Mouse (Mus musculus) MEL (cell line): ENCODE data around the gene Zscan10. TPM values are rescaled to one million over a fixed set of nuclear protein-coding genes. Genes with fewer than 3 reads are reported as not detected.
A peak's percentile ranks its signal among the peaks of the same experiment; 100 is the strongest.

Experiments used
- DNase-seq: peaks from one replicate; pipeline ENCODE4 v3.0.0; 2011; ENCODE audit warnings: low read depth, low spot score
- H3K27ac ChIP-seq: 2 replicates; pipeline ENCODE4 v1.5.1; 2012; ENCODE audit warnings: low read depth, mild to moderate bottlenecking, control low read depth, low read length, moderate library complexity; ENCODE audit not compliant: control insufficient read depth
- H3K27me3 ChIP-seq, 2 experiments: fragments of 150-350 bp in 1 of 2; sonication (generic) in 1 of 2; 2 replicates each; pipeline ENCODE4 v1.6.1; 2012; ENCODE audit warnings: low read length in 2 of 2, mild to moderate bottlenecking in 2 of 2, improper control_type of control experiment in 1 of 2, moderate library complexity in 1 of 2; ENCODE audit not compliant: insufficient read depth in 2 of 2, control insufficient read depth in 1 of 2
- H3K36me3 ChIP-seq, 2 experiments: 2 replicates each; pipeline ENCODE4 v1.6.1; 2012 to 2014; ENCODE audit warnings: low read length in 2 of 2, improper control_type of control experiment in 1 of 2, inconsistent platforms in 1 of 2, mild to moderate bottlenecking in 1 of 2; ENCODE audit not compliant: insufficient read depth in 2 of 2, control insufficient read depth in 1 of 2
- H3K4me1 ChIP-seq, 2 experiments: fragments of 150-350 bp in 1 of 2; sonication (generic) in 1 of 2; 2 replicates each; pipeline ENCODE4 v1.6.1; 2012; ENCODE audit warnings: low read length in 2 of 2, improper control_type of control experiment in 1 of 2, mild to moderate bottlenecking in 1 of 2; ENCODE audit not compliant: insufficient read depth in 2 of 2, control insufficient read depth in 1 of 2
- H3K4me3 ChIP-seq, 2 experiments: fragments of 150-350 bp in 1 of 2; sonication (generic) in 1 of 2; 2 replicates each; pipeline ENCODE4 v1.5.1; 2012; ENCODE audit warnings: low read depth in 2 of 2, low read length in 2 of 2, mild to moderate bottlenecking in 2 of 2, moderate library complexity in 2 of 2, control low read depth in 1 of 2, improper control_type of control experiment in 1 of 2; ENCODE audit not compliant: control insufficient read depth in 1 of 2, insufficient read depth in 1 of 2
- H3K79me2 ChIP-seq: 2 replicates; pipeline ENCODE4 v1.6.1; 2012; ENCODE audit warnings: mild to moderate bottlenecking, low read length, moderate library complexity; ENCODE audit not compliant: control insufficient read depth, poor library complexity, insufficient read depth
- H3K9ac ChIP-seq: 2 replicates; pipeline ENCODE4 v1.6.1; 2012; ENCODE audit warnings: low read depth, mild to moderate bottlenecking, control low read depth, low read length, moderate library complexity; ENCODE audit not compliant: control insufficient read depth, poor library complexity, severe bottlenecking
- H3K9me3 ChIP-seq: fragments of 150-350 bp; sonication (generic); replicated peaks from 2 replicates; pipeline ENCODE4 v1.6.1; 2012; ENCODE audit warnings: mild to moderate bottlenecking, low read length, improper control_type of control experiment, moderate library complexity; ENCODE audit not compliant: insufficient read depth
- BHLHE40 ChIP-seq: IDR thresholded peaks from 2 replicates; pipeline ENCODE4 v1.6.1; 2012; ENCODE audit warnings: low read depth, mild to moderate bottlenecking, inconsistent platforms, low read length, improper control_type of control experiment, borderline replicate concordance
- CHD2 ChIP-seq: IDR thresholded peaks from 2 replicates; pipeline ENCODE4 v1.6.1; 2011; ENCODE audit warnings: low read length, improper control_type of control experiment
- CTCF ChIP-seq, 3 experiments: IDR thresholded peaks in 2 of 3; conservative IDR thresholded peaks in 1 of 3; 2 replicates each; pipeline ENCODE4 v1.5.1; 2011 to 2012; ENCODE audit warnings: low read length in 3 of 3, low read depth in 2 of 3, mild to moderate bottlenecking in 2 of 3, improper control_type of control experiment in 1 of 3, inconsistent platforms in 1 of 3, mixed read lengths in 1 of 3, moderate library complexity in 1 of 3; ENCODE audit not compliant: control insufficient read depth in 1 of 3, insufficient read depth in 1 of 3, poor library complexity in 1 of 3, severe bottlenecking in 1 of 3
- ELF1 ChIP-seq: IDR thresholded peaks from 2 replicates; pipeline ENCODE4 v1.6.1; 2014; ENCODE audit warnings: low read depth, mild to moderate bottlenecking, inconsistent platforms, low read length, improper control_type of control experiment, moderate library complexity
- EP300 ChIP-seq, 2 experiments: IDR thresholded peaks; 2 replicates each; pipeline ENCODE4 v1.6.1; 2011; ENCODE audit warnings: improper control_type of control experiment in 2 of 2, low read length in 2 of 2, low read depth in 1 of 2, mild to moderate bottlenecking in 1 of 2
- ETS1 ChIP-seq: IDR thresholded peaks from 2 replicates; pipeline ENCODE4 v1.6.1; 2012; ENCODE audit warnings: low read depth, mild to moderate bottlenecking, inconsistent platforms, low read length, improper control_type of control experiment, moderate library complexity
- GABPA ChIP-seq: IDR thresholded peaks from 2 replicates; pipeline ENCODE4 v1.6.1; 2012; ENCODE audit warnings: low read depth, mild to moderate bottlenecking, inconsistent platforms, low read length, improper control_type of control experiment, moderate library complexity
- HCFC1 ChIP-seq: IDR thresholded peaks from 2 replicates; pipeline ENCODE4 v1.6.1; 2012; ENCODE audit warnings: low read depth, mild to moderate bottlenecking, inconsistent platforms, low read length, improper control_type of control experiment, moderate library complexity
- JUND ChIP-seq: IDR thresholded peaks from 2 replicates; pipeline ENCODE4 v1.6.1; 2011; ENCODE audit warnings: low read depth, mild to moderate bottlenecking, improper control_type of control experiment, low read length
- MAX ChIP-seq: IDR thresholded peaks from 2 replicates; pipeline ENCODE4 v1.6.1; 2011; ENCODE audit warnings: low read length, improper control_type of control experiment
- MAZ ChIP-seq: IDR thresholded peaks from 2 replicates; pipeline ENCODE4 v1.6.1; 2012; ENCODE audit warnings: low read depth, mild to moderate bottlenecking, inconsistent platforms, low read length, improper control_type of control experiment
- MXI1 ChIP-seq: IDR thresholded peaks from 2 replicates; pipeline ENCODE4 v1.6.1; 2011; ENCODE audit warnings: mild to moderate bottlenecking, low read depth, low read length, improper control_type of control experiment
- MYB ChIP-seq: IDR thresholded peaks from 2 replicates; pipeline ENCODE4 v1.6.1; 2011; ENCODE audit warnings: mild to moderate bottlenecking, low read depth, low read length, improper control_type of control experiment
- NELFE ChIP-seq: IDR thresholded peaks from 2 replicates; pipeline ENCODE4 v1.6.1; 2011; ENCODE audit warnings: low read depth, low read length, improper control_type of control experiment
- NRF1 ChIP-seq: IDR thresholded peaks from 2 replicates; pipeline ENCODE4 v1.6.1; 2014; ENCODE audit warnings: low read depth, mild to moderate bottlenecking, inconsistent platforms, low read length, improper control_type of control experiment, moderate library complexity; ENCODE audit not compliant: poor library complexity, insufficient read depth, severe bottlenecking
- POLR2AphosphoS5 ChIP-seq: IDR thresholded peaks from 2 replicates; pipeline ENCODE4 v1.6.1; 2012; ENCODE audit warnings: low read depth, borderline replicate concordance, mild to moderate bottlenecking, inconsistent platforms, low read length, moderate library complexity, mixed read lengths
- RAD21 ChIP-seq: IDR thresholded peaks from 2 replicates; pipeline ENCODE4 v1.6.1; 2011; ENCODE audit warnings: mild to moderate bottlenecking, low read depth, low read length, improper control_type of control experiment
- RCOR1 ChIP-seq: IDR thresholded peaks from 2 replicates; pipeline ENCODE4 v1.6.1; 2012; ENCODE audit warnings: low read depth, mild to moderate bottlenecking, inconsistent platforms, low read length, improper control_type of control experiment
- SMC3 ChIP-seq: IDR thresholded peaks from 2 replicates; pipeline ENCODE4 v1.6.1; 2011; ENCODE audit warnings: low read depth, low read length, improper control_type of control experiment
- TAL1 ChIP-seq: IDR thresholded peaks from 2 replicates; pipeline ENCODE4 v1.6.1; 2012; ENCODE audit warnings: mild to moderate bottlenecking, inconsistent platforms, low read length, moderate library complexity, mixed read lengths
- UBTF ChIP-seq: IDR thresholded peaks from 2 replicates; pipeline ENCODE4 v1.6.1; 2012; ENCODE audit warnings: low read depth, mild to moderate bottlenecking, inconsistent platforms, low read length, improper control_type of control experiment, moderate library complexity, borderline replicate concordance; ENCODE audit not compliant: insufficient read depth
- ZC3H11A ChIP-seq: IDR thresholded peaks from 2 replicates; pipeline ENCODE4 v1.6.1; 2012; ENCODE audit warnings: low read depth, mild to moderate bottlenecking, inconsistent platforms, low read length, improper control_type of control experiment
- ZNF384 ChIP-seq: IDR thresholded peaks from 2 replicates; pipeline ENCODE4 v1.6.1; 2012; ENCODE audit warnings: low read depth, mild to moderate bottlenecking, inconsistent platforms, low read length, improper control_type of control experiment
- polyA plus RNA-seq, 2 experiments: library from polyadenylated mRNA; stranded (reverse) in 1 of 2; unstranded in 1 of 2; fragments of >175 nt in 1 of 2; fragments of >200 nt in 1 of 2; gene quantifications; 2 replicates each; pipeline versions ENCODE4 v1.2.1 to v1.2.4; 2012; ENCODE audit warnings: low replicate concordance in 2 of 2, low read depth in 1 of 2; ENCODE audit not compliant: insufficient read length in 2 of 2, insufficient read depth in 1 of 2, missing spikeins in 1 of 2
- total RNA-seq: library from RNA; depleted of rRNA; stranded (reverse); fragments of 300-350 nt; gene quantifications from 2 replicates; pipeline ENCODE4 v1.2.3, GENCODE M21; 2012

Gene Zscan10
- total and polyA plus RNA-seq, 3 experiments, result 0.08 TPM; not detected in 2

DNA sequence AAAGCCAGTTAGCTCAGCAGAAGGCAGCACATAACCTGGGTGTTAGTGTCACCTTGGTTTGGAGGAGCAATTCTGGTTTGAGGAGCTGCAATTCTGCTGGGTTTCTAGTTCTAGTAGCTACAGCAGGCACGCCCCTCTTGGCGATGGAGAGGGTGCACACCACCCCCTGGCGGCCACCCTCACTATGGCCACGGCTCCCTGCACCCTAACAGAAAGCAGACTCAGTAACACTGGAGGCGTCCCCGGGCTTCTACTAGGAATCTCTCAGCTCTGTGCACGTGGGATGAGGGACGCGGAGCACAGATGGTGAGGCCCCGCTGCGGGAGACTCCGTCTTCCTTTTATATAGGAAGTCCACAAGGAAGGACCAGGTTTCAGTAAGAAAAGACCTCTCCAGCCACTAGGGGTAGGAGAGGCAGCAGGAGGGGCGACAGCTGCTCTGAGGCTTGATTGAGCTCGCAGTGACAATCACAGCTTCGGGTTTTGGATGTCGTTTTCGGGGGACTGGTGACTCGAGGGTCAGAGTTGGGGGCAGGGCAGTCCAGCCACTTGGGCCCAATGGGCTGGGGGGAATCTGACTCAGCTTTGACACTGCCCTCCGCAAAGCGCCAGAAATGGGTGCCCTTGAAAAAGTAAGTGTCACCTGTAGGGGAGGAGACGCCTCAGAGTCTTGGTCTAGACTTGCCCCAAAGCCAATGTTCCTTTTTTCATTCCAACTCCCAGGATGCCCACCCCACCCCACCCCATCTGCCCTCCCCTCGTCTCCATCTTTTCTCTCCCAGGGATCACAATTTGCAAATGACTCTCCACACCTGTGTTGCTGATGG lies 29.8 kb downstream of the Zscan10 start:
- Histone ChIP-seq H3K27ac (no peak overlapping the region), H3K27me3 (peaks cover 0 to 7% of the 10 kb centered on the region in 2 experiments; a peak in 2 of 4 replicates), H3K4me1 (no peaks in the 10 kb centered on the region), H3K36me3 (no peaks in the 10 kb centered on the region), H3K79me2 (no peaks in the 10 kb centered on the region), H3K9ac (no peak overlapping the region), H3K4me3 (no peak overlapping the region), H3K9me3 (no peaks in the 10 kb centered on the region)
- TF ChIP-seq POLR2AphosphoS5, result no peak
- peak; percentile 53 for TF ChIP-seq ZC3H11A
- TF ChIP-seq CTCF (IDR thresholded peaks at IDR 0.05 in 2 of 3, conservative IDR thresholded peaks at IDR 0.05 in 1 of 3; ENCODE audit: control insufficient read depth in 1 of 3, insufficient read depth in 1 of 3, low read depth in 2 of 3, low read length in 3 of 3, poor library complexity in 1 of 3, severe bottlenecking in 1 of 3), result peak; percentile 62 to 91 (median 75)
- TF ChIP-seq RAD21, result peak; percentile 66
- TF ChIP-seq JUND, result no peak
- peak; percentile 61 for TF ChIP-seq SMC3
- peak; percentile 69 for DNase-seq

DNA sequence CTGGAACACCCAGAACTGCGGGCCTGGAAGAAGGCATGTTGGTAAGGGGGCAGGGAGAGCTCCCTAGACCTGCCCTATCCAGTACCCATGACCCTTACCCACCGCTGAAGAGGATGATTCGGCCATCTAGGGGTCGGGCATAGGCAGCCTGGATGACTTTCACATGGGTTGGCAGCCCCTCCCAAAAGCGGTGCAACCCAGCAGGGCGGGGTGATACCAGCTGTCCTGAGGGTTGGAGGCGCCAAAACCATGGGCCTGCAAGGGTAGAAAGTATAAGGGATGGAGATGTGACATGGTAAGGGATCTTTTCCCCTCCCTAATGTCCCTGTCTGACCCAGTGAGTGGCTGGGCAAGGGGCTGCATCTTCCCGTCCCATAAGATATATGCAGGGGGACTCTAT lies 30.6 kb downstream of the Zscan10 start:
- H3K27ac ChIP-seq, result no peak overlapping the region
- H3K27me3 ChIP-seq, result peaks cover 3 to 14% of the 10 kb centered on the region in 2 experiments; a peak in 2 of 4 replicates
- H3K9ac ChIP-seq, result no peak overlapping the region
- no peaks in the 10 kb centered on the region for H3K79me2 ChIP-seq
- no peak overlapping the region for H3K4me3 ChIP-seq
- TF ChIP-seq ETS1 (no peak), RCOR1 (no peak), UBTF (no peak), NRF1 (no peak), BHLHE40 (no peak), HCFC1 (no peak), MYB (no peak), GABPA (no peak), NELFE (no peak), MAZ (no peak), MAX (no peak), ZNF384 (no peak), CHD2 (no peak), EP300 (IDR thresholded peaks at IDR 0.05; ENCODE audit: low read depth in 1 of 2, low read length in 2 of 2) (no peak), MXI1 (no peak), TAL1 (no peak), ELF1 (no peak), SMC3 (no peak)
- H3K4me1 ChIP-seq, result no peaks in the 10 kb centered on the region
- no peaks in the 10 kb centered on the region for H3K36me3 ChIP-seq
- H3K9me3 ChIP-seq, result no peaks in the 10 kb centered on the region
- no peak for DNase-seq
